ENCODE assay signal across 8 mouse cellular contexts in genomic region chr11:103361396-103362053, GRCm38 (mm10). TPM values are rescaled to one million over a fixed set of nuclear protein-coding genes. Genes with fewer than 3 reads are reported as not detected.
DNase-seq lines count a peak whose midpoint lies in the region; ATAC-seq lines count a peak whose summit lies in the region.

No protein-coding gene starts in this region.

- no peaks in the 10 kb centered on the region for H3K9me3 ChIP-seq in forebrain, embryonic 12.5 days
- no peaks in the 10 kb centered on the region for H3K9me3 ChIP-seq in megakaryocyte, embryonic 14.5 days

- H3K4me2 ChIP-seq in forebrain, embryonic 12.5 days, result peak overlapping the region; percentile 86; the same call in 1 of the 2 replicates

- ATAC-seq in forebrain, embryonic 12.5 days (ENCODE audit: low FRiP score), result no peak

- H3K27me3 ChIP-seq in forebrain, embryonic 12.5 days, result peaks cover 98% of the 10 kb centered on the region
- peaks cover 80% of the 10 kb centered on the region for H3K27me3 ChIP-seq in megakaryocyte, embryonic 14.5 days (replicated peaks)

- peaks cover 40% of the 10 kb centered on the region for H3K4me1 ChIP-seq in forebrain, embryonic 12.5 days
- peaks cover 59% of the 10 kb centered on the region for H3K4me1 ChIP-seq in megakaryocyte, embryonic 14.5 days

- peaks cover 2% of the 10 kb centered on the region; the same call in 1 of the 2 replicates for H3K36me3 ChIP-seq in forebrain, embryonic 12.5 days (replicated peaks)
- H3K36me3 ChIP-seq in megakaryocyte, embryonic 14.5 days (replicated peaks; ENCODE audit: low read length), result peaks cover 18% of the 10 kb centered on the region

- H3K27ac ChIP-seq in forebrain, embryonic 12.5 days, result no peak overlapping the region

- DNase-seq in spleen, adult 18-20 months, result peak; percentile 53 to 56
- DNase-seq in spleen, adult 12 weeks (ENCODE audit: low spot score), result no peak
- peak; percentile 66 for DNase-seq in kidney, postnatal 14 days
- DNase-seq in layer of hippocampus, postnatal 10 days (ENCODE audit: low spot score in 2 of 2), result no peak
- no peak for DNase-seq in layer of hippocampus, adult 18-20 months (ENCODE audit: low spot score in 2 of 2)
- no peak for DNase-seq in adrenal gland, adult (ENCODE audit: inconsistent age in 2 of 2, low spot score in 1 of 2)

- peak overlapping the region; percentile 4; the same call in 1 of the 2 replicates for H3K4me3 ChIP-seq in forebrain, embryonic 12.5 days (replicated peaks)
- peak overlapping the region; percentile 91 for H3K4me3 ChIP-seq in megakaryocyte, embryonic 14.5 days (replicated peaks)

- 3% methylated on average over 25 of the region's 25 CpGs for WGBS in forebrain, embryonic 12.5 days

- no peak overlapping the region for H3K9ac ChIP-seq in forebrain, embryonic 12.5 days

RNA-seq across cellular contexts. Expression of gene Arhgap27, which starts 2.0 kb away (rescaled TPM):
- polyA plus RNA-seq in forebrain, embryonic 12.5 days (2016; fragmentation: Nextera tagmentation; extraction: Ambion mirVana), result 3.2 and 3.7 TPM in 2 replicates
- polyA plus RNA-seq in megakaryocyte, embryonic 14.5 days (2012; ENCODE audit: insufficient read depth, low replicate concordance), result 4.9 TPM in 1 of 2 replicates, not detected in the other
- total RNA-seq in layer of hippocampus, postnatal 10 days (2021), result 1 to 10 TPM; 8.7 to 9.3 TPM
- 10 to 100 TPM; 10.5 to 12.1 TPM for total RNA-seq in layer of hippocampus, adult 18-20 months (2021)

RNA-seq across cellular contexts. Expression of gene Plekhm1, which starts 51.0 kb away (rescaled TPM):
- 10.3 and 11.1 TPM in 2 replicates for polyA plus RNA-seq in forebrain, embryonic 12.5 days (2016; fragmentation: Nextera tagmentation; extraction: Ambion mirVana)
- 8.1 and 12.1 TPM in 2 replicates for polyA plus RNA-seq in megakaryocyte, embryonic 14.5 days (2012; ENCODE audit: insufficient read depth, low replicate concordance)
- 10 to 100 TPM; 15.0 TPM for total RNA-seq in layer of hippocampus, postnatal 10 days (2021)
- total RNA-seq in layer of hippocampus, adult 18-20 months (2021), result 10 to 100 TPM; 19.8 to 21.2 TPM

Comparison
In these comparisons a context has a peak if more than half of its experiments do, and no peak if none do; other contexts are left out.
1. DNase-seq: peak in spleen, adult 18-20 months (2 of 2) and kidney, postnatal 14 days (single experiment); none in spleen, adult 12 weeks (single experiment), layer of hippocampus, postnatal 10 days (0 of 2), layer of hippocampus, adult 18-20 months (0 of 2) and adrenal gland, adult (0 of 2).